Mouse (Mus musculus): Measurements from ENCODE around the gene Zfyve27.

Gene Zfyve27

DNA sequence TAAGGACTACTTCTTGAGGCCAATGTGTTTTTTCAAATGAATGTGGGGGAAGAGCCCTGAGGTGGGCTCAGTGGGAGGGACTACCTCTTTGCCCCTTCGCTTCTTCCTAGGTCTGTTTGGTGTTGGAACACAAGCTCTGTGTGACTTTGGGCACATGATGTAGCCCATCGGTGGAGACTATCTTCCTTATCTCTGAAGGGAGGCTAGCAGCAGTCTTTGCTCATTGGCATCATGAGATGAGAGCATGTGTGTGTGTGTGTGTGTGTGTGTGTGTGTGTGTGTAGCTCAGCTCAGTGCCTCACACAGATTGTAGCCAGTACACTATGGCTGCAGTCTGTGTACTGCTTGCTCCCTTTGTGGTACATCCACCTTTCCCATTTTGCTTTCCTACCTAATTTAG lies 13.7 kb downstream of the Zfyve27 start:
- no peak for DNase-seq (ENCODE audit: low spot score)

DNA sequence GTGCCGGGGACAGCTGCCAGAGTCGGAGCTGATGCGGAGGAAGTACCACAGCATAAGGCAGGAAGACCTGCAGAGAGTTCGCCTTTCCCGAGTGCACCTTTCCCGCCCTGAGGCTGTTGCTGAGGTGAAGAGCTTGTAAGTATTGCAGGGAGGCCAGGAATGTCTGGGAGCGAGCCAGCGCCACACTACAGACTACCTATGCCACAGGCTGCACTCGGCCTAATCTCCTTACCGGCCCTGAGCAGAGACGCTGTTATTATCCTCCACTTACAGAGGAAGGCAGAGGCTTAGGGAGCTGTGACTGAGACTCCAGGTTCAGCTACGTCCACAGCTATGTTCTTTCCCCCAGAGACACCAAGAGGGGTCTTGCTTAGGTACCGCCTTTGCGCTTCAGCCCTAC lies 15.6 kb downstream of the Zfyve27 start:
- DNase-seq (ENCODE audit: low spot score) = no peak

DNA sequence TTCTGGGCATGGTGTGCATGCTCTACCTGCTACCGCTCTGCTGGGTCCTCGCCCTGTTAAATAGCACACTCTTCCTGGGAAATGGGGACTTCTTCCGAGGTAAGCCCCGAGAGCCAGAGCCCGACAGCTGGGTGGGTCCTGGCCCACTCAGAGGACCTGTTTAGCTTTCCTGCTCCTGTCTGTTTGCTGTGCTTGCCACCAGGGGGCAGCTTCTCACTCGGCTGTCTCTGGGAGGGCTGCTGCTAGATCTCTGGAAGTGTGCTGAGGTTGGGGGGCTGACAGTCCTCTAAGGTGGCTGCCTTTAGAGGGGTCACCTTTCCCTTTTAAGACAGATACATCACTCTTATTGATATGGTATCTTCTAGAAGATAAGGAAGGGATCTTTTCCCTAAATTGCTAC lies 18.9 kb downstream of the Zfyve27 start:
- no peak for DNase-seq (ENCODE audit: low spot score)

DNA sequence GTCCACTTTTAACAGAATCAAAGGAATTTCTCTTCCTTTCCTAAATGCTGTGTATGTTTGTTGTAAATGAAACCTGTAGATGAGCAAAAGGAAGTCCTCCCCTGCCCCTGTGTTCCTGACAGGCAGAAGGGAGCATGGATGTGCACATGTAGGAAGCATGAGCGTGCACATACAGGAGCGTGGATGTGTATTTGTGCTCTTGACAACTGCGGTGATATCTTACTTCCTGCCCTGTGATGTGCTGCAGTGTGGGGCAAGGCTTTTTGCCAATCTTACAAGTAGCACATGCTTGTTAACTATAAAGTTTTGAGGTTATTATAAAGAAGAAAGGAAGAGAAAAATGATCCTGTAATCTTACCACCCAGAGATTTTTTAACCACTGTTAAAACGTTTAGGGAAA lies 26.0 kb downstream of the Zfyve27 start:
- DNase-seq (ENCODE audit: low spot score) = no peak

DNA sequence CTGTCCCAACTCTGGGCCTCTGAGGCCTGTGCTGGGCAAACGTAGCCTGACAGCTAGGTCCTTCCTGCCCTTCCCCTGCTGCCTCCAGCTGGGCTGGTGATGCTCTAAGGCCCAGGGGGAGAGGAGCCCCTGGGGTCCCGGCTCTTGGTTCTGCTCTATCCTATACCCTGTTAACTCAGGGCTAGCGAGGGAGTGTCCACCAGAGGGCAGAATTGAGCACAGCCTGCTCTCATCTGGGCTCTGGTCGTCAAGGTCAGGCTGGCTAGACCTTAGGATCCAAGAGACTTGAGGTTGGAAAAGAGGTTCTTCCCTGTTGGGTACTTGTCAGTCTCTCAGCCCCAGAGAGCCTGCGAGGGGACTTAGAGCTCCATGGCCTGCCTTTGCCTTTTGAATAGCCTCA lies 26.7 kb downstream of the Zfyve27 start:
- peak; percentile 53 for DNase-seq (ENCODE audit: low spot score)

DNA sequence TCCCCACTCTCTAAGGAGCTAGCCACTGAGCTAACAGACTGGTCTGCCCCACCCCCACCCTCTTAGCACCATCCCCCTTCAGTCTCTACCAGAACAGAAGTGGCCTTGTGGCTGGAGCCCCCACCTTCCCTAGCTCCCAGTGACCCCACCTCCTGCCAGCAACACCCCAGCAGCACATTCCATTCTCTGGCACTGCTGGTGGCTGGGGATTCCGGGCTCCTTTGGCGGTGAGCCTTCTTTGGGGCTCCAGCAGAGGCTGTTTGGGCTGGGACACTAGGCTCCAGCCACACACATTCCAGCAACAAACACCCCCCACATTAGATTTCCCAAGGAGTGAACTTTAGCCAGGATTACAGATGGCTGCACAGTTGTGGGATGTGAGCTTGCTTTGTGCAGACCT lies 29.6 kb downstream of the Zfyve27 start:
- no peak for DNase-seq (ENCODE audit: low spot score)

DNA sequence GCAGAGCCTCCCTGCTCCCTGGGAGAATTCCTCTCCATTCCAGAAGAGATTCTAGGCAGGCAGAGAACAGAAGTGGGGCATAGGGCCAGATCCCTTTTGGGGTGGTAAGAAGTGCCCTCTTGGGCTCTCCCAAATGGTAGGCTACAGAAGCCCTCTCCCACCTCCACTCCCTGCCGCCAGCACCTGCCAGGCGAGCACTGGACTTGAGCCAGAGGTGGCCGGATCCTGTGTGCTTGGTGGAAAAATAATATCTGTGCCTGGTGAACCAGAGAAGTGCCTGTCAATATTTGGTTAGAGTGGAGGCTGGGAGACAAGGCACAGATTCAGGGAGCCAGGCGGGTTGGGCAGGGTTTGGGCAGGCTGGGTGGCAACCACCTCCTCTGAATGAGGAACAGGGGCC lies 32.6 kb downstream of the Zfyve27 start:
- DNase-seq (ENCODE audit: low spot score) = peak; percentile 27

DNA sequence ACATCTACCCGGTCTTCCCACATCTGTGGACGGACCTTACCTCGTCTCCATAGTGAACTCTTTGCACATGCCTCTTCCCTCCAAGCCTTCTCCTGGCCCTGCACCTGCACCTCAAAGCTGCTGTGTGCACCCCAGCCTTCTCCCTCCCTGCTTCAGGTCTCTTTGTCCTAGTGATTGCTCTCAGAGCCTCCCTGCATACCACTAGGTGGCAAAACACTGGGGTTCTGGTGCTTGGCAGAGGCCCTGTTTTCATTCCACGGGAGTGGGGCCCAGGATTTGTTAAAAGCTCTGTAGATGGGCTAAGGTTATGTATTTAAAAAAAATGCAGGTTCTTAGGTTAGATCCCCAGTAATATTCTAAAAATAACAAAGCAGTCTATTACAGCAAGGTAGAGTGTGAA lies 33.3 kb downstream of the Zfyve27 start:
- DNase-seq (ENCODE audit: low spot score) = no peak

DNA sequence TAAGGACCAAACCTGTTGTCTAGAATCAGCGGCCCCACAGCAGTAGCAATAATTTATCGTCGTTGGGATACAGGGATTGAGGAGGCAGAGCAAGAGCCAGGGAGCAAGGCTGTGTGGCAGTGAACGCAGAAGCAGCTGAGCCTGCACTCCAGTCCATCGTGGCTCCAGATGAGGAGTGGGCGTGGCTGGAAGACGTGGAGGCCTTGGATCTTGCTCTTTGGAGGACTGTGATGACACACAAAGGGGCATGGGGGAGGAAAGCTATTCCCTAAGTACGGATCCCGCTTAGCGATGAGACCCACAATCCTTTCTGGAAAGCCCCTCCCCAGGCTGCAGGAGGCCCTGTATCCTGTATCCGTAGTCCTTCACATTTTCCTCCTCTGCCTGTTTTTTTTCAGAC lies 34.3 kb downstream of the Zfyve27 start:
- DNase-seq (ENCODE audit: low spot score) = peak; percentile 18

DNA sequence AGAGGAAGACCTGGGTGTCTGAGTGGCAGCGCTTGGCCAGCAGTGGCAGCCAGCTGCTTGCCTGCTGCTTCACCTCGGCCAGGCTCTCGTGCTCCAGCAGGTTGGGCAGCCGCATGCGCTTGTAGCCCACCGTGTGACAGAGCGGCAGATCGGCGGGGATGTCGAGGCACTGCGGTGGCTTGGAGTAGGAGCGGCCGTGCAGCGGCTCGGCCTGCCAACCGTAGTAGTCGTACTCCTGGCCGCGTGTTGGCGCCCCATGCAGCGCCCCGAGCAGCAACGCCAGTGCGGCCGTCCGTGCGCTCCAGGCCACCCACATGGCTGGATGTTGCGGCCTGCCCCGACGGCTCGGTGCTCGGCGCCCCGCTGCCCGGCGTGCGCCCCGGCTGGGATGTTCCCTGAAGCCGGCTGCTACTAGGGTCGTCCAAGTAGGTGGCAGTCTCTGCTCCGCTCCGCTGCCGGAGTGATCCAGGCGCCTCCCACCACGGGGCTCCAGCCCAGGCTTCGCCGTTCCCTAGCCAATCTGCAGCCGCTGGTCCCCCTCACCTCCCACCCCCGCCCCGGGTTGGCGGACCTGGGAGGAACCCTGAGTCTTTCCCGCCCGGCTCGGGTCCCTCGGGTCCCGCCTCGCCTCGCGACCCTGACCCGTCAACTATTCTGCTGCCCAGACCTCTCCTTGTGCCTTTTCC lies 38.1 kb downstream of the Zfyve27 start, which contains the start of gene Sfrp5:
Gene Sfrp5, minus strand, starts transcription at position 557 of the 686 bp plus-strand sequence.
- no peak for DNase-seq (ENCODE audit: low spot score)

DNA sequence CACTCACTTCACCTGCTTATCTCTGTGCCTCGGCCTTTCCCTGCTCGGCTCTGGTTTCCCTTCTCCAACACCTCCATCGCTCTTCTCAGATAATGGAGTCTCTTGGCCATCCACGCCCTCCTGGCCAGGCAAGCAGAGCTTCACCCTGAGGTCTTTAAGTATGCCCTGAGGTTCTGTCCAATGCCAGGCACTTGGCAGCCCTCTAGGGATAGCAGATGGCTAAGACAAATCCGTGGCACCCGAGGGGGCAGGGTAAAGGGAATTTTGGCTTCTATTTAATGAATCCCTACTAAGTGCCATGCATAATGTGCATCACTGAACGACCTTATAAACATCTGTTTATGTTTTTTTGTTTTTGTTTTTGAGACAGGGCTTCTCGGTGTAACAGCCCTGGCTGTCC lies 38.7 kb downstream of the Zfyve27 start:
- DNase-seq (ENCODE audit: low spot score) = no peak

DNA sequence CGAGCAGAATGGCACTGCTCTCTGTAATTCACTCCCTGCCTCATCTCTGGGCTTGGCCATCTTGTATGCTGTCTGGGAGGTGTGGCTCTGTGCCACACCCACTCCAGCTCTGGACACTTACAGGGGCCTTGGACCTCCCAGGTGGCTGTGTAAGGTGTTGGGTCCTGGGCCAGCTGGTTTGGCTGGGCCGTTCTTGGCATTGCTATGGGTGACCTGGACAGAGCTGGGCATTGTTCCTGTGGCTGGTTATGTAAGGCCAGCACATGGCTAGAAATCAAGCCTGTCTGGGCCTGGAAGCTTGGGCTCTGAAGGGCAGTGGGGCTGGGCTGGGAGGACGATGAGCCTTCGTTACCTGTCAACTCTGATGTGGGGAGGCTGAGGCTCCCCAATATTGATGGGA lies 40.6 kb downstream of the Zfyve27 start:
- DNase-seq (ENCODE audit: low spot score) = no peak

DNA sequence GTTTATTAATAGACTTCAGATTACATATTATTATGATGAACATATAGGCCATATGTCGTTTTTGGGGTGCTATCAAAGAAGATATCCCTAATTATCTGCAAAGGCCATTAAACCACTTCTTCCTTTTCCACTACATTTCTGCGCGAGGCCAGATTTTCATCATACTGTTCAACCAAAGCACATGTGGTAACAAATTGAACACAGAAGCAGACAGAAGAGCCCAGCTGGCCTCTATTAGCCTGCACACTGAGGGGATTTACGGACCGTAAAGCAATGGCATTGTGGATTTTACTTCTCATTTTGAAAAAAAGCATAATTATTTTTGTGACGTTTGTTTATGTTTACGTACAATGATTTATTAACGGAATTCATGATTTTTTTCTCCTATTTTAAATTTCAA lies 41.5 kb downstream of the Zfyve27 start:
- DNase-seq (ENCODE audit: low spot score) = no peak

DNA sequence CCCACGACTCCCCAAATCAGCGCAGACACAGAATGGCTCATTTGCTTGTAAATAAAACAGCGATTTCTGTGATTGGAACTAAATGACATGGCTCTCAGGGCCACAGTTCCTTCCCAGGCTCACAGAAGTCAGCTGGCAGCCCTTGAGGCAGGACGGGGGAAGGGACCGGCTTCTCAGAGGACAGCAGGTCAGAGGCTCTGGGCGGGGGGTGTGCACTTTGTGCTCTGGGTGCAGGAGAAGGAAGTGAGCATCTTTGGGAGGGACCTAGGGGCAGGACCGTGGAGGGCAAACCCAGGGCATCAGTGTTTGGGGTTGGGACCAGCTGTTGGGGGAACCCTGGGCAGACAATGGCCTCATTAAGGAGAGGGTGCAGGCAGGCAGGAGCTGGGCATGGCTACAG lies 45.7 kb downstream of the Zfyve27 start:
- no peak for DNase-seq (ENCODE audit: low spot score)

DNA sequence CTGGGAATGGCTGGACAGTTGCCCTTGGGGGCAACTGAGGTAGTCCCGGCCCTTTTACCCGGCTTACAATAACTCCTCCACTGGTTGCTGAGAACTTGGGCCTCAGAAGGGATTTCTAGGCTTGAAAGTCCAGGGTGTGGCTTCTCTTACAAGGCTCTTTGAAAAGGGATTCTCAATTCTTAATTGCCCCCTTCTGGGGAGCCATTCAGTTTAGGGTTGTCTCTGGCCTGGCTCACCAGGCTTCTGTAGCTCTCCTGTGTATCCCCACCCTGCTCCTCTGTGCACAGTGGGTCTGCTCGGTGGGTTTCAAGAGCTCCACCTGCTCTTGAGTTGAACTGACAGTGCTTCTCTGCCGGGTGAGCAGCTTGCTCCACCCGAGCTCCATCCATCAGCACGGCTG lies 46.2 kb downstream of the Zfyve27 start:
- no peak for DNase-seq (ENCODE audit: low spot score)

DNA sequence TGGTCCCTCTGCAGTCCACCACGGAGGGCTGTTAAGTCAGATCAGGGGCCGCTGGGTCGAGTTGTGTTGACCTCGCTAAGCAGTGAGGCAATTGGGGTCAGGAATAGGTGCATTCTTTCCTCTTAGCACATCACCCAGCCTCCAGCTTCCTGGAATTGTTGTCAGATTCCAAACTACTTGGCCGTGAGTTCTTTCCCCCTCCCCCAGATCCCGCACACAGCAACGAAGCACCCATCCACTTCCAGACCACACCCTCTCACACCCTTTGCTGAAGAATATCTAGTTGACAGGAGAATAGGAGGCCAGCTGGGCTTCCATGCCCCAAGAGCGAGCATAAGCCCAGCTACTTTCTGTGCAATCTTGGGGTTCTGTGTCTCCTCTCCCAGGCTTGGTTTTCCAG lies 48.2 kb downstream of the Zfyve27 start:
- DNase-seq (ENCODE audit: low spot score) = no peak

DNA sequence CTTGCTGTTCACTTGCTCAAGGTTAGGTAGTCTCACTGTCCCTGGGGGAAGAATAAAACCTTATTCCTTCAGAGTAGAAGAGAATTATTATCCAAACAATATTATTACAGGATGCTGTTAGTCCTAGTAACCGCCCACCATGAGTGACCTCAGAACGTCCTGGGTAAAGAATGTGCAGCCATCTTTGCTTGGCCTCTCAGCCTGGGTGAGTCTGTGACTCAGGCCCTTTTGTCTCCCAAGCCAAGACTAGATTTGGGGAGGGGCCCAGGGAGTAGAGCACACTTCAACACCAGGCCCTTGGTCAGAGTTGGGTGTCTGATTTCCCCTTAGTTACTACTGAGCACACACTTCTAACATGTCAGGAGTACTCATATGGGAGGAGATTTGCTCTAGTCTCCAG lies 50.9 kb downstream of the Zfyve27 start:
- no peak for DNase-seq (ENCODE audit: low spot score)

DNA sequence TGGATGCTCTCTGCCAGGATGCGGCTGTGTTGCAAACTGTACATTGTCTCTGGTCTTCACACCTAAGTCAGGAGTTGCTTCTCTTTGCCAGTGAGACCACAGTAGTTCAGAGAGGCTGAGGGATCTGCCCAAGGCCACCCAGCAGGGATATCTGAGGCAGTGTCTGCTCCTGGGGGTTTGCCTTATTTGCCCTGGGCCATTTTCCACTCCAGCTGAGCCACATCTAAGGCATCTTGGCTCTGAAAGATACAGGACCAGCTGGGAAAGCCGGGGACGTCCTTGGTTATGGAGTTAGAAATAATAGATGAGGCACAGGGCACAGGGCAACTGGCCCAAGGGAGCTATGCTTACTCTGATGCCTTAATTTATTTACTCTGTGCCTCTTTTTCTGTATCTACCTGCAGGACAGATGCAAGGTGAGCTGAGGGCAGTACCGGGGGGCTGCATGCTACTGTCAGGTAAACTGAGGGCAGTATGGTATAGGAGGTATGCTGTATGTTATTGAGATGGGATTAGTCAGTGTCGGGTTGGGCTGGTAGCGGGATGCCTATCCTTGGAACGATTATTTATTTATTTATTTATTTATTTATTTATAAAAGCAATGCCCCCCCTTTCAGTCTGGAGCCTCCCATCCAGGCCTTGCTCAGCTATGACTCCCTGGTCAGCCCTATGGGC lies 53.1 kb downstream of the Zfyve27 start:
- DNase-seq (ENCODE audit: low spot score) = no peak

DNA sequence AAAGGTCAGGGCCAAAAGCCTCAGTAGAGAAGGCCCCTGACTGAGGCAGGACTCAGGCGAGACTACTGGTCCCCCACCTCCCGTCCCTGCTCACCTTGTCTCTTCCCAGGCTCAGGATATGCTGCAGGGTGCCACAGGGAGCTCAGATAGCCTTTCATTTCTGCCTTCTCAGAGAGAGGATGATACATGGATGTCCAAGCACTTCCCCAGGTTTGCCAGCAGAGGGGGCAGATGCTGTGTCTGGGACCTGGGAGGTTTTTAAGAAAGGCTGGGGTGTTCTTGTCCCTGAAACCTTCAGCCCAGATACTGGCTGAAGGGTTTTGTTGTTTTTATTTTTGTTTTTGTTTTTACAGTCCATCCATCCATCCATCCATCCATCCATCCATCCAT lies 53.6 kb downstream of the Zfyve27 start:
- DNase-seq (ENCODE audit: low spot score) = no peak

DNA sequence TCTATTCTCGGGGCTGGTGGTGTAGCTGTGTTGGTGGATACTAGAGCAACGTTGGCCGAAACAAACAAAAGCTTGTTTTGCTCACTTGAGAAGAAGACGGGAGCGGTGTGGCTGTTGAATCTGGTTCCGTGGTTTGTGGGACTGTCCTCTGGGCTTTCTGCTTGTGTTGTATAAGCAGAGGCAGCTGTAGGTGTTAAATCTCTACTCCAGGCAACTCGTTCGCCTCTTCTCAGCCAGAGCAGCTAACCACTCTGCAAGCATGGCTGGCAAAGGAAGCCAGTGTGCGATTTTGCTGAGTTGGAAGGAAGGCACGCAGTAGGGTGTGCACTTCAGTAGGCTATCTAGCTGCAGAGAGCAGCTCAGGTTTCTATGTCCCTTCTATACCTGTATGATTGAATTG lies 62.7 kb downstream of the Zfyve27 start:
- no peak for DNase-seq (ENCODE audit: low spot score)

DNA sequence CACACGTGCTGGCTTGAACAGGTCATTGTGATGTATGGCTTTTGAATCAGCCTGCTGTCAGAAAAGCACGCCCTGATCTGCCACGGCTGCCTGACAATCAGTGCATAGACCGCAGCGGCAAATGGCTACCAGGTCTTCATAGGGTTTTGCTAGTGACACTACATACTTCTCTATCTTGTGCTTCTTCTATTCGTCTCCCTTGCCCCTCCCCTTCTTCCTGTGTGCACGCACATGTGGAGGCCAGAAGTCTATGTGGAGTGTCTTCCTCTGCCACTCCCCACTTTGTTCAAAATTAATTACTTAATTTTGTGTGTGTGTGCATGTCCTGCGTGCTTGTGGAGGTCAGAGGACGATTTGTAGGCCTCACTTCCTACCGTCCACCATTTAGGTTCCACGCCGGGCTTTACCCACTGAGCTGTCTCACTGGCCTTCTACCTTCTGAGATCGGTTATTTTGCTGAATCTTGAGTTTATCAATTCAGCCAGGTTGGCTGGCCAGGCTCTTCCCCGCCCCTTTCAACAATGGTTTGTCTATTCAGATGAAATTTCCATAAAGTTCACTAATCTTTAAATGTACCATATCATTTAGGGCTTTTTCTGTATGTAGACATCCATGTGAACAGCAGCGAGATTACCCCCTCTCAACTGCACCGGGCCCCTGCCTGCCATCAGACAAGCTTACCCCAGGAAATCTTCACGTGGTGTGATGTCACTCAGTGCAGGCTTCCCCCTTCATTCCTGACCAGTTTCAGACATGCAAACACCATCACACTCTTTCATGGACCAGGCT lies 65.9 kb downstream of the Zfyve27 start:
- no peak for DNase-seq (ENCODE audit: low spot score)

DNA sequence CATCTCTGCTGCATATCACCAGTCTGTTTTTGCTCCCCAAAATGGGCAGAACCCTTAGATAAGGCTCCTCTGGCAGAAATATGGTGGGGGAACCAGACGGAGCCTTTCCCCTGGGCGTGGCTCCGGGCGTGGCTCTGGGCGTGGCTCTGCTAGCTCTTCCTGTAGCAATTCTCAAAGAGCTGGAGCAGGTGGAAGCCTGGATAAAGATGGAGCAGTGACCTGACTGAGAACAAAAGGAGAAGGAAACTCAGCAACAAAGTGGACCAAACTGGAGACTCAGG lies 66.5 kb downstream of the Zfyve27 start:
- no peak for DNase-seq (ENCODE audit: low spot score)

DNA sequence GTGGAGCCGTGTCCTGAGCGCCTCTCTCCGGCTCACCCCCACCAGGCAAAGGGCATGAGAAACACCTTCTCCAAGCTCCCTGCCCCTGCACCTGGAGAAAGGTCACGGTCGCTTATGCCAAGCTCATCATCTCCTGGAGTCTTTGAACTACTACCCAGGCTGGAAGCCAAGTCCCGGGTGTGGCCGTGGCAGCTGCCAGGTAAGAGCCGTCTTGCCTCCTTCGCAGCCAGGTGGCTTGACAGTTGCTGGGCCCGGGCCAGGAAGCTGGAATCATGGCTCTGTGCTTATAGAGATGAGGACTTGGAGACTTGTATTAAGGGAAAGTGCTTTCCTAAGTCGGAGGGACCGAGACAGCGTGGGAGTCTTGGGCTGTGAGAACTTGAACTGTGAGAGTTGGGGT lies 67.2 kb downstream of the Zfyve27 start:
- no peak for DNase-seq (ENCODE audit: low spot score)
